Mouse (Mus musculus): ENCODE data around the gene Pde4a. TPM values are rescaled to one million over a fixed set of nuclear protein-coding genes. Genes with fewer than 3 reads are reported as not detected.

Gene Pde4a
- polyA plus RNA-seq, 1 experiment from 2014 or later = 5.3 TPM

DNA sequence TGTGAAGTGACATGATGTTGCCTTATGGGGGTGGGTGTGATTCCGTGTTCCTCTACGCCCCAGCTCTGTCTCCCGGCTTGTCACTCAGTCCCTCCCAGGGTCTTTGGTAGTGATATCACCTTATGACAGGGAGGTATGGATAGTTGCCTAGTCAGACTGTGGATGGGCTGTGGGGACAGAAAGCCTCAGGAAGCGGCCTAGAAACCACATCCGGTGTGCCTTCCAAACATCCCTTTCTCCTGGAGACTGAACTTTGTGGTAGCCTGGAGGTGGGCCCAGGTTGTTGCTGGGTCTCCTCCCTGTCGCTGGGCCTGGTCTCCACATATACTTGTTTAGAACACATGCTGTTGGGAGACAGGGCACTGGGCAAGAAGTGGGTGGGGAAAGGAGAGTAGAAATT, 17.9 kb downstream of the Pde4a start:
- Histone ChIP-seq H3K27ac (replicated peaks; ENCODE audit: low read depth, low read length) (no peak overlapping the region), H3K4me3 (ENCODE audit: low read depth, low read length) (no peak overlapping the region), H3K27me3 (ENCODE audit: control insufficient read depth, insufficient read depth, low read length) (peaks cover 5% of the 10 kb centered on the region; the same call in 1 of the 2 replicates), H3K9me3 (ENCODE audit: control insufficient read depth, low read length) (no peaks in the 10 kb centered on the region), H3K36me3 (ENCODE audit: control insufficient read depth, insufficient read depth, low read length) (no peaks in the 10 kb centered on the region), H3K4me2 (ENCODE audit: low read depth, severe bottlenecking) (no peak overlapping the region), H3K4me1 (ENCODE audit: control insufficient read depth, insufficient read depth, low read length) (peaks cover 2% of the 10 kb centered on the region; the same call in 1 of the 2 replicates), H3K9ac (ENCODE audit: low read length) (no peak overlapping the region)
- 81% methylated on average over 6 of the region's 6 CpGs for WGBS
- ATAC-seq (ENCODE audit: insufficient number of reproducible peaks, low FRiP score, low TSS enrichment, low read depth) = no peak
- no peak for DNase-seq (ENCODE audit: low spot score)

DNA sequence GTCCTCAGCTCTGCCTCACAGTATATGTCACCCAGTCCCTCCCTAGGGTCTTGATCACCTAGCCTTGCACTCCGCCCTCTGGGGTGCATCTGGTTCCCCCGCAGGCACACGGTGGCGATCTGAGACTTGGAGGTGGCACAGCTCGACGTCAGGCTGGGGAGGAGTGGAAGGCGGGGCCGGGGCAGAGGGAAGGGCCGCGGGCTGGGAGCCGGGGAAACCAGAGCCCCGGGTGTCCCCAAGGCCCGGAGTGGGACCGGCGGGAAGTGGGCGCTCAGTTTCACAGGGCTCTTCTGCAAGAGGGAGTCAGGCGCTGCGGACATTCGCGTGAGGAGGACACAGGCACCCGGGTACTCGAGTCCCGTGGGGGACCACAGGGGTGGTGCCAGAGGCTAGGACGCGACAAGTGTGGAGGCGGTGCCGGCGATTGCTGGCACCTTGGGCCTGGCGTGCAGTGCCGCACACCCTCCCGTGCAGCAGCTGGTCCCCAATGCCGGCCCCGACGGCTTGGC, 18.4 kb downstream of the Pde4a start:
- H3K36me3 ChIP-seq (ENCODE audit: control insufficient read depth, insufficient read depth, low read length) = no peaks in the 10 kb centered on the region
- peaks cover 2% of the 10 kb centered on the region; the same call in 1 of the 2 replicates for H3K4me1 ChIP-seq (ENCODE audit: control insufficient read depth, insufficient read depth, low read length)
- H3K27ac ChIP-seq (replicated peaks; ENCODE audit: low read depth, low read length) = no peak overlapping the region
- ATAC-seq (ENCODE audit: insufficient number of reproducible peaks, low FRiP score, low TSS enrichment, low read depth) (no peak), DNase-seq (ENCODE audit: low spot score) (peak; percentile 47)
- H3K4me3 ChIP-seq (ENCODE audit: low read depth, low read length) = peak overlapping the region; percentile 23; the same call in 1 of the 2 replicates
- peak overlapping the region; percentile 30; the same call in 1 of the 2 replicates for H3K9ac ChIP-seq (ENCODE audit: low read length)
- 7% methylated on average over 34 of the region's 34 CpGs for WGBS
- H3K27me3 ChIP-seq (ENCODE audit: control insufficient read depth, insufficient read depth, low read length) = peaks cover 5% of the 10 kb centered on the region; the same call in 1 of the 2 replicates
- H3K4me2 ChIP-seq (ENCODE audit: low read depth, severe bottlenecking) = peak overlapping the region; percentile 50
- no peaks in the 10 kb centered on the region for H3K9me3 ChIP-seq (ENCODE audit: control insufficient read depth, low read length)

DNA sequence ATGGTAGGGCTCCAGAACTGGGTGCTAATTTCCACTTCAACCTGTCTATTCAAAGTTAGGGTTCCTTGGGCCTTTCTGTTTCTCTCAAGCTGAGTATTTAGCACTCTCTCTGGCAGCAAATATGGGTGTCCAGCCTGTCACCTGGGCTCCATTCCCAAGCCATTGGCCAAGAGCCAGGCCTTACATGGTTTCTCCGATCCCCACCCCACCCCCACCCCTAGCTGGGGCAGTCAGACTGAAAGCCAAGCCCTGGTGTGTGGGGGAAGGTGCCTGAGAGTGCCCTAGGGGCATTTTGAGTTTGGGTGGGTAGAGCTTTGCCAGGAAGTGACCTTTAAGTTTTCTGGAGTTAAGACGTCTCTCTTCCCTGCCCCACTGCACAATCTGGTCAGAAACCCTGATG, 19.2 kb downstream of the Pde4a start:
- Histone ChIP-seq H3K4me1 (ENCODE audit: control insufficient read depth, insufficient read depth, low read length) (peaks cover 2% of the 10 kb centered on the region; the same call in 1 of the 2 replicates), H3K27me3 (ENCODE audit: control insufficient read depth, insufficient read depth, low read length) (peaks cover 5% of the 10 kb centered on the region; the same call in 1 of the 2 replicates), H3K9ac (ENCODE audit: low read length) (no peak overlapping the region), H3K36me3 (ENCODE audit: control insufficient read depth, insufficient read depth, low read length) (no peaks in the 10 kb centered on the region), H3K4me2 (ENCODE audit: low read depth, severe bottlenecking) (no peak overlapping the region), H3K27ac (replicated peaks; ENCODE audit: low read depth, low read length) (no peak overlapping the region), H3K4me3 (ENCODE audit: low read depth, low read length) (no peak overlapping the region), H3K9me3 (ENCODE audit: control insufficient read depth, low read length) (no peaks in the 10 kb centered on the region)
- no peak for DNase-seq (ENCODE audit: low spot score)
- 46% methylated on average over 2 of the region's 2 CpGs for WGBS
- no peak for ATAC-seq (ENCODE audit: insufficient number of reproducible peaks, low FRiP score, low TSS enrichment, low read depth)

DNA sequence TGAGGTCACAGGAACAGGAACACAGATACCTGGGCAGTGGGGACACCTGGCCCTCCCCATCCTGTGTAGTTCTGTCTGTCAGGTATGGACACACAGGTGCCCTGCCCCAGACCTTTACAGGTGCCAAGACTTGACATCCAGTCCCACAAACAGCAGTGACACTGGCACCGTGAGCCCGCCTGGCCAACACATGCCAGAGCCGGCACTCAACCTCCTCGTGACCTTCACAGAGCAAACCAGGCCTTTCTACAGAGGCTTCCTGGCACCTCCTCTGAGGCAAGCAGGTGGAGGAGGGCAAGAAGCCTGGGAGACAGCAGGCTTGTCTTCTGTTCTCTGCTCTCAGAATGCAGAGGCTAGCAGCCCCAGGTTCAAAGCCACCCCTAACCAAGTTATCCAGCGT, 19.9 kb downstream of the Pde4a start:
- Histone ChIP-seq H3K27me3 (ENCODE audit: control insufficient read depth, insufficient read depth, low read length) (peaks cover 5% of the 10 kb centered on the region; the same call in 1 of the 2 replicates), H3K27ac (replicated peaks; ENCODE audit: low read depth, low read length) (no peak overlapping the region)
- WGBS = 84% methylated on average over 5 of the region's 5 CpGs

DNA sequence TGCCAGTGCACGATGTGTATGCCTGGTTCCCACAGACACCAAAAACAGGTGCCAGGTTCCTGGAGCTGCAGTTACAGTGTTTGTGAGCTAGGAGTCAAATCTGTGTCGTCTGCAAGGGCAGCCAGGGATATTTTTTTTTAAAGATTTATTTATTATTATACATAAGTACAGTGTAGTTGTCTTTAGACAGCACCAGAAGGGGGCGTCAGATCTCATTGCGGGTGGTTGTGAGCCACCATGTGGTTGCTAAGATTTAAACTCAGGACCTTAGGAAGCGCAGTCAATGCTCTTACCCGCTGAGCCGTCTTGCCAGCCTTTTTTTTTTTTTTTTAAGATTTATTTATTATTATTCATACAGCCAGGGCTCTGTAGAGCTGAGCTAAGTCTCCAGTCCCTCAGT, 24.4 kb downstream of the Pde4a start:
- Histone ChIP-seq H3K4me3 (ENCODE audit: low read depth, low read length) (no peak overlapping the region), H3K9me3 (ENCODE audit: control insufficient read depth, low read length) (no peaks in the 10 kb centered on the region), H3K27me3 (ENCODE audit: control insufficient read depth, insufficient read depth, low read length) (no peaks in the 10 kb centered on the region), H3K36me3 (ENCODE audit: control insufficient read depth, insufficient read depth, low read length) (no peaks in the 10 kb centered on the region), H3K4me1 (ENCODE audit: control insufficient read depth, insufficient read depth, low read length) (no peaks in the 10 kb centered on the region; the same call in 1 of the 2 replicates), H3K27ac (replicated peaks; ENCODE audit: low read depth, low read length) (no peak overlapping the region), H3K4me2 (ENCODE audit: low read depth, severe bottlenecking) (no peak overlapping the region), H3K9ac (ENCODE audit: low read length) (no peak overlapping the region)
- DNase-seq (ENCODE audit: low spot score) (no peak), ATAC-seq (ENCODE audit: insufficient number of reproducible peaks, low FRiP score, low TSS enrichment, low read depth) (no peak)
- WGBS = 52% methylated on average over 7 of the region's 7 CpGs

More for the DNA sequence above, 19.9 kb downstream of the Pde4a start:
- no peak for DNase-seq (ENCODE audit: low spot score)
- peaks cover 2% of the 10 kb centered on the region; the same call in 1 of the 2 replicates for H3K4me1 ChIP-seq (ENCODE audit: control insufficient read depth, insufficient read depth, low read length)
- no peak overlapping the region for H3K9ac ChIP-seq (ENCODE audit: low read length)
- no peak overlapping the region for H3K4me3 ChIP-seq (ENCODE audit: low read depth, low read length)
- no peaks in the 10 kb centered on the region for H3K36me3 ChIP-seq (ENCODE audit: control insufficient read depth, insufficient read depth, low read length)
- no peak overlapping the region for H3K4me2 ChIP-seq (ENCODE audit: low read depth, severe bottlenecking)
- no peak for ATAC-seq (ENCODE audit: insufficient number of reproducible peaks, low FRiP score, low TSS enrichment, low read depth)
- H3K9me3 ChIP-seq (ENCODE audit: control insufficient read depth, low read length) = no peaks in the 10 kb centered on the region

DNA sequence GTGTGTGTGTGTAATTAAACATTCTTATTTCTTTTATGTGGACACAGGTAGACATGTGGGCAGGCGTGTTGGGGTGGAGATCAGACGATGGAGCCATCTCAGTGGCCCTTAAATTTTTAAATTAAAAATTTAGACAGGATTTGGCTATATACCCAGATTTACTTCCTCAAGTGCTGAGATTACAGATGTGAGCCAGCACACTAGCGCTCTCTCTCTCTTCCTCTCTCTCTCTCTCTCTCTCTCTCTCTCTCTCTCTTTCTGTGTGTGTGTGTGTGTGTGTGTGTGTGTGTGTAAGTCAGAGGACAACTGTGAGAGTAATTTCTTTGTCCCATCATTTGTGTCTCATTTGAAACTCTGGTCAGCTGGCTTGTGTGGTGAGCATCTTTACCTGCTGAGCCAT, 25.2 kb downstream of the Pde4a start:
- H3K4me3 ChIP-seq (ENCODE audit: low read depth, low read length) = no peak overlapping the region
- ATAC-seq (ENCODE audit: insufficient number of reproducible peaks, low FRiP score, low TSS enrichment, low read depth) = no peak
- DNase-seq (ENCODE audit: low spot score) = no peak
- H3K36me3 ChIP-seq (ENCODE audit: control insufficient read depth, insufficient read depth, low read length) = no peaks in the 10 kb centered on the region
- H3K27me3 ChIP-seq (ENCODE audit: control insufficient read depth, insufficient read depth, low read length) = no peaks in the 10 kb centered on the region
- H3K27ac ChIP-seq (replicated peaks; ENCODE audit: low read depth, low read length) = no peak overlapping the region
- H3K4me1 ChIP-seq (ENCODE audit: control insufficient read depth, insufficient read depth, low read length) = no peaks in the 10 kb centered on the region
- 85% methylated on average over 3 of the region's 3 CpGs for WGBS
- H3K9me3 ChIP-seq (ENCODE audit: control insufficient read depth, low read length) = no peaks in the 10 kb centered on the region
- no peak overlapping the region for H3K4me2 ChIP-seq (ENCODE audit: low read depth, severe bottlenecking)
- H3K9ac ChIP-seq (ENCODE audit: low read length) = no peak overlapping the region

DNA sequence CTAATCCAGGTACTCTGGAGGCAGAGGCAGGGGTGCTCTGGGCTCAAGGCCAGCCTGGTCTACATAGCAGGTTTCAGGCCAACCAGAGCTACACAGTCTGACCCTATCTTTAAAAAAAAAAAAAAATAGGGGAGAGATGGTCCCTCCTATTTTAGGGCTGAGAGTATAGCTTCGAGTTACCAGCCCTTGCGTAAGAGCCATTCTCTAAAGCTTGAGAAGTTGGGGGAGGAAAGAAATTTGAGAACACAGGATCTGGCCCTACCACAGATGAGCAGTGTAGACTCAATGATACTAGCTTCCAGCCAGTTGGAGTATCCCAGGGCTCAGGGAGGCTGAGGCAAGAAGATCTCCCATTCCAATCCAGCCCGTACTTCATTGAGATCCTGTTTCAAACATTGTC, 28.3 kb downstream of the Pde4a start:
- DNase-seq (ENCODE audit: low spot score) (no peak), ATAC-seq (ENCODE audit: insufficient number of reproducible peaks, low FRiP score, low TSS enrichment, low read depth) (no peak)
- Histone ChIP-seq H3K4me2 (ENCODE audit: low read depth, severe bottlenecking) (no peak overlapping the region), H3K4me3 (ENCODE audit: low read depth, low read length) (no peak overlapping the region), H3K27me3 (ENCODE audit: control insufficient read depth, insufficient read depth, low read length) (no peaks in the 10 kb centered on the region), H3K4me1 (ENCODE audit: control insufficient read depth, insufficient read depth, low read length) (peaks cover 19% of the 10 kb centered on the region), H3K9me3 (ENCODE audit: control insufficient read depth, low read length) (no peaks in the 10 kb centered on the region), H3K27ac (replicated peaks; ENCODE audit: low read depth, low read length) (no peak overlapping the region), H3K9ac (ENCODE audit: low read length) (no peak overlapping the region), H3K36me3 (ENCODE audit: control insufficient read depth, insufficient read depth, low read length) (no peaks in the 10 kb centered on the region)
- WGBS = 84% methylated on average over 3 of the region's 3 CpGs

DNA sequence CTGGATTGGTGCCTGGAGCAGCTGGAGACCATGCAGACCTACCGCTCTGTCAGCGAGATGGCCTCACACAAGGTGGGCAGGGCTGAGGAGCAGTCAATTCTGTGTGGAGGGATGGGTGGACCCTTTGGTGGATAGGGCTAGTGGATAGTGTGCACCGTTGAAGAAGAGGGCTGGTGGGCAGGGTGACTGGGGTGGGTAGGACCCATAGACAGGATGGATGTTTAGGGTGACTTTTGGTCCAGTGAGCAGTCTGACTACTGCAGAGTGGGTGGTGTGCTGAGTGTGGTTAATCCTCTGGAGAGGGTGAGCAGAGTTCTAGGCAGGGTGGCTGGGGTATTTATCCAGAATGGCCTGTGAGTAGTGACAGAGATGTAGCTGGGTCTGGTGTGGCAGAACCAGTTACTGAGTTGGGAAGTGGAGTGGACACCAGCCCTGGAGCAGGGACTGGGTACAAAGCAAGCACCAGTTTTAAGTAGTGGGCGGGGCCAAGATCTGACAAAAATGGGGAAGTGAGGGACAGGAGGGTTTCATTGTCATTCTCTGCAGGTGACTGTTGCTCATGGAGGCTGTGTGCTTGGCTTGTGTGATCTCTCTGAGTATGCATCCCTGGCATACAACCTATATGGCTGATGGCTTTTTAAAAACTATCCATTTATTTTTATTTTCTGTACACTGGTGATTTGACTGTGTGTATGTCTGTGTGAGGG, 29.4 kb downstream of the Pde4a start:
- H3K36me3 ChIP-seq (ENCODE audit: control insufficient read depth, insufficient read depth, low read length) = no peaks in the 10 kb centered on the region
- 91% methylated on average over 4 of the region's 4 CpGs for WGBS

More for the DNA sequence above, 29.4 kb downstream of the Pde4a start:
- no peaks in the 10 kb centered on the region for H3K9me3 ChIP-seq (ENCODE audit: control insufficient read depth, low read length)
- no peak for ATAC-seq (ENCODE audit: insufficient number of reproducible peaks, low FRiP score, low TSS enrichment, low read depth)
- H3K4me3 ChIP-seq (ENCODE audit: low read depth, low read length) = no peak overlapping the region
- DNase-seq (ENCODE audit: low spot score) = no peak
- H3K27ac ChIP-seq (replicated peaks; ENCODE audit: low read depth, low read length) = no peak overlapping the region
- H3K4me1 ChIP-seq (ENCODE audit: control insufficient read depth, insufficient read depth, low read length) = peaks cover 19% of the 10 kb centered on the region
- no peak overlapping the region for H3K4me2 ChIP-seq (ENCODE audit: low read depth, severe bottlenecking)
- H3K9ac ChIP-seq (ENCODE audit: low read length) = no peak overlapping the region
- no peaks in the 10 kb centered on the region for H3K27me3 ChIP-seq (ENCODE audit: control insufficient read depth, insufficient read depth, low read length)
